20 mouse cellular contexts compared by ENCODE assay signal in genomic region chr5:36915256-36915655, GRCm38 (mm10). TPM values are rescaled to one million over a fixed set of nuclear protein-coding genes. Genes with fewer than 3 reads are reported as not detected.
DNase-seq lines count a peak whose midpoint lies in the region; ATAC-seq and TF ChIP-seq lines count a peak whose summit lies in the region.
"Had no signal": no experiment of that assay in that cellular context is flagged by ENCODE, and none has a peak within 500 bp of the region (broad histone marks: within the 10 kb centered on the region; RNA-seq: fewer than 3 reads in every experiment).

No protein-coding gene starts in this region.

- H3K27me3 ChIP-seq in forebrain, embryonic 10.5 days (ENCODE audit: poor library complexity, severe bottlenecking), result peaks cover 9% of the 10 kb centered on the region; the same call in 1 of the 2 replicates
- H3K27me3 ChIP-seq in forebrain, embryonic 14.5 days (replicated peaks; ENCODE audit: control insufficient read depth, insufficient read depth, low read length), result no peaks in the 10 kb centered on the region
- H3K27me3 ChIP-seq in hindbrain, postnatal 0 days (ENCODE audit: insufficient read depth, low read length), result no peaks in the 10 kb centered on the region
- no peaks in the 10 kb centered on the region for H3K27me3 ChIP-seq in hindbrain, embryonic 11.5 days (ENCODE audit: control insufficient read depth, insufficient read depth, low read length)
- H3K27me3 ChIP-seq: forebrain, embryonic 15.5 days had no signal

- no peak for DNase-seq in forebrain, embryonic 10.5 days (ENCODE audit: extremely low spot score, low spot score)
- no peak for DNase-seq in forebrain, embryonic 14.5 days (ENCODE audit: low spot score)
- DNase-seq in hindbrain, postnatal 0 days (ENCODE audit: low spot score), result peak; percentile 71
- DNase-seq in hindbrain, embryonic 11.5 days (ENCODE audit: low spot score), result no peak
- peak; percentile 30 for DNase-seq in ZHBTc4 (ENCODE audit: low read depth, low spot score)
- peak; percentile 78 for DNase-seq in retina, embryonic 14.5 days (ENCODE audit: low spot score)
- no peak for DNase-seq in kidney, postnatal 10 days
- DNase-seq: adrenal gland, adult 2 months; adrenal gland, postnatal 25 days; cerebellum, adult 2 months; cerebellum, postnatal 36 days; gastrocnemius, postnatal 36 days; heart, adult 11 months; heart, postnatal 10 days; kidney, adult 11 months had no signal

- no peak overlapping the region for H3K4me2 ChIP-seq in forebrain, embryonic 14.5 days (ENCODE audit: low read length)
- no peak overlapping the region for H3K4me2 ChIP-seq in hindbrain, postnatal 0 days (ENCODE audit: low read depth, low read length)
- no peak overlapping the region for H3K4me2 ChIP-seq in hindbrain, embryonic 11.5 days (replicated peaks; ENCODE audit: low read depth, low read length)
- H3K4me2 ChIP-seq: forebrain, embryonic 15.5 days had no signal

- H3K4me3 ChIP-seq in forebrain, embryonic 10.5 days, result no peak overlapping the region
- no peak overlapping the region for H3K4me3 ChIP-seq in forebrain, embryonic 14.5 days (ENCODE audit: low read depth, low read length)
- H3K4me3 ChIP-seq in hindbrain, postnatal 0 days (ENCODE audit: low read length), result no peak overlapping the region
- H3K4me3 ChIP-seq in hindbrain, embryonic 11.5 days (ENCODE audit: low read depth, low read length), result no peak overlapping the region
- H3K4me3 ChIP-seq: forebrain, embryonic 15.5 days; heart, embryonic 10.5 days had no signal

- peaks cover 34% of the 10 kb centered on the region for H3K4me1 ChIP-seq in forebrain, embryonic 10.5 days
- peaks cover 6% of the 10 kb centered on the region; the same call in 1 of the 2 replicates for H3K4me1 ChIP-seq in forebrain, embryonic 14.5 days (ENCODE audit: control insufficient read depth, insufficient read depth, low read length)
- H3K4me1 ChIP-seq in hindbrain, postnatal 0 days (ENCODE audit: insufficient read depth, low read length), result peaks cover 27% of the 10 kb centered on the region
- H3K4me1 ChIP-seq in hindbrain, embryonic 11.5 days (replicated peaks; ENCODE audit: control insufficient read depth, insufficient read depth, low read length), result no peaks in the 10 kb centered on the region

- H3K36me3 ChIP-seq in forebrain, embryonic 10.5 days (replicated peaks), result no peaks in the 10 kb centered on the region
- H3K36me3 ChIP-seq in forebrain, embryonic 14.5 days (ENCODE audit: control insufficient read depth, insufficient read depth, low read length), result no peaks in the 10 kb centered on the region
- no peaks in the 10 kb centered on the region for H3K36me3 ChIP-seq in hindbrain, postnatal 0 days (ENCODE audit: insufficient read depth, low read length)
- no peaks in the 10 kb centered on the region for H3K36me3 ChIP-seq in hindbrain, embryonic 11.5 days (ENCODE audit: control insufficient read depth, insufficient read depth, low read length)
- H3K36me3 ChIP-seq: forebrain, embryonic 15.5 days; heart, embryonic 10.5 days had no signal

- 73% methylated on average over 3 of the region's 3 CpGs for WGBS in forebrain, embryonic 10.5 days
- WGBS in forebrain, embryonic 14.5 days, result 75% methylated on average over 3 of the region's 3 CpGs
- WGBS in hindbrain, postnatal 0 days, result 42% methylated on average over 3 of the region's 3 CpGs
- 74% methylated on average over 3 of the region's 3 CpGs for WGBS in hindbrain, embryonic 11.5 days

- H3K9ac ChIP-seq in forebrain, embryonic 14.5 days (ENCODE audit: low read length), result no peak overlapping the region
- no peak overlapping the region for H3K9ac ChIP-seq in hindbrain, postnatal 0 days (replicated peaks; ENCODE audit: low read length)
- no peak overlapping the region for H3K9ac ChIP-seq in hindbrain, embryonic 11.5 days (ENCODE audit: low read depth, low read length)
- H3K9ac ChIP-seq: forebrain, embryonic 15.5 days had no signal

- no peaks in the 10 kb centered on the region for H3K9me3 ChIP-seq in forebrain, embryonic 10.5 days
- no peaks in the 10 kb centered on the region for H3K9me3 ChIP-seq in forebrain, embryonic 14.5 days (replicated peaks; ENCODE audit: control insufficient read depth, low read length)
- no peaks in the 10 kb centered on the region for H3K9me3 ChIP-seq in hindbrain, postnatal 0 days (ENCODE audit: low read length)
- no peaks in the 10 kb centered on the region for H3K9me3 ChIP-seq in hindbrain, embryonic 11.5 days (ENCODE audit: control insufficient read depth, low read length)
- H3K9me3 ChIP-seq: forebrain, embryonic 15.5 days; heart, embryonic 10.5 days had no signal

- H3K27ac ChIP-seq in forebrain, embryonic 10.5 days, result peak overlapping the region; percentile 35; the same call in 1 of the 2 replicates
- H3K27ac ChIP-seq in forebrain, embryonic 14.5 days (ENCODE audit: low read depth, low read length), result no peak overlapping the region
- H3K27ac ChIP-seq in hindbrain, postnatal 0 days, result peak overlapping the region; percentile 67; the same call in 1 of the 2 replicates
- no peak overlapping the region for H3K27ac ChIP-seq in hindbrain, embryonic 11.5 days (ENCODE audit: low read depth, low read length)
- H3K27ac ChIP-seq: forebrain, embryonic 15.5 days; heart, embryonic 10.5 days had no signal

- no peak for ATAC-seq in forebrain, embryonic 14.5 days
- ATAC-seq in hindbrain, postnatal 0 days, result peak; percentile 66
- no peak for ATAC-seq in hindbrain, embryonic 11.5 days (ENCODE audit: low FRiP score)
- ATAC-seq: forebrain, embryonic 15.5 days; Patski had no signal

- no peak for TF ChIP-seq CTCF in hindbrain, postnatal 0 days (IDR thresholded peaks at IDR 0.05; ENCODE audit: low read depth)

RNA-seq across cellular contexts. Expression of gene Ppp2r2c, which starts 46.9 kb away (rescaled TPM):
- 0.68 and 0.78 TPM in 2 replicates for polyA plus RNA-seq in forebrain, embryonic 10.5 days (2016; fragmentation: Nextera tagmentation; extraction: Ambion mirVana)
- polyA plus RNA-seq in forebrain, embryonic 14.5 days (2014; fragmentation: Nextera tagmentation; extraction: Ambion mirVana), result 17.1 and 23.4 TPM in 2 replicates
- total RNA-seq in hindbrain, postnatal 0 days (2014; rRNA removed), result 255 and 263 TPM in 2 replicates
- polyA plus RNA-seq in hindbrain, postnatal 0 days (2015; fragmentation: Nextera tagmentation; extraction: Ambion mirVana), result 103 and 105 TPM in 2 replicates
- 1.9 and 3.3 TPM in 2 replicates for polyA plus RNA-seq in hindbrain, embryonic 11.5 days (2014; fragmentation: Nextera tagmentation; extraction: Ambion mirVana)
- total RNA-seq: hematopoietic stem cell, adult 5-6 weeks had no signal
- polyA plus RNA-seq: heart, embryonic 14.5 days had no signal

Comparison
In these comparisons a context has a peak if more than half of its experiments do, and no peak if none do; other contexts are left out.
1. DNase-seq: peak in hindbrain, postnatal 0 days (single experiment), ZHBTc4 (single experiment) and retina, embryonic 14.5 days (single experiment); none in forebrain, embryonic 10.5 days (single experiment), forebrain, embryonic 14.5 days (single experiment), hindbrain, embryonic 11.5 days (single experiment) and kidney, postnatal 10 days (single experiment).
2. H3K27ac ChIP-seq: peak in forebrain, embryonic 10.5 days (single experiment) and hindbrain, postnatal 0 days (single experiment); none in forebrain, embryonic 14.5 days (single experiment) and hindbrain, embryonic 11.5 days (single experiment).